Mouse (Mus musculus) CH12.LX (cell line): ENCODE data around the gene Hpcal1. TPM values are rescaled to one million over a fixed set of nuclear protein-coding genes. Genes with fewer than 3 reads are reported as not detected.

Source experiments
- DNase-seq: peaks from one replicate; pipeline ENCODE4 v3.0.0-alpha.2; 2013; ENCODE audit errors: extremely low read depth
- H3K27ac ChIP-seq: 2 replicates; pipeline ENCODE4 v1.5.1; 2012; ENCODE audit warnings: low read depth, mild to moderate bottlenecking, control low read depth, moderate library complexity; ENCODE audit not compliant: insufficient read depth
- H3K27me3 ChIP-seq: replicated peaks from 2 replicates; pipeline ENCODE3; 2012; ENCODE audit warnings: inconsistent platforms
- H3K36me3 ChIP-seq, 2 experiments: replicated peaks in 1 of 2; 2 replicates each; pipeline versions ENCODE3 to v1.6.1; 2012; ENCODE audit warnings: inconsistent platforms in 1 of 2, low read length in 1 of 2, mild to moderate bottlenecking in 1 of 2, mixed read lengths in 1 of 2, moderate library complexity in 1 of 2; ENCODE audit not compliant: control insufficient read depth in 1 of 2, insufficient read depth in 1 of 2
- H3K4me1 ChIP-seq, 2 experiments: 2 replicates each; pipeline ENCODE4 v1.6.1; 2012; ENCODE audit warnings: inconsistent platforms in 1 of 2, moderate library complexity in 1 of 2; ENCODE audit not compliant: insufficient read depth in 2 of 2, control insufficient read depth in 1 of 2
- H3K4me2 ChIP-seq: 2 replicates; pipeline ENCODE4 v1.6.1; 2012; ENCODE audit warnings: low read depth, mild to moderate bottlenecking, control low read depth; ENCODE audit not compliant: poor library complexity, insufficient read depth, severe bottlenecking
- H3K4me3 ChIP-seq, 3 experiments: fragments of 150-350 bp in 1 of 3; sonication (generic) in 1 of 3; replicated peaks in 1 of 3; 2 replicates each; pipeline versions ENCODE3 to v1.5.1; 2011 to 2012; ENCODE audit warnings: low read depth in 2 of 3, low read length in 2 of 3, mild to moderate bottlenecking in 2 of 3, moderate library complexity in 2 of 3, control low read depth in 1 of 3, improper control_type of control experiment in 1 of 3, inconsistent platforms in 1 of 3, mixed read lengths in 1 of 3; ENCODE audit not compliant: poor library complexity in 1 of 3
- H3K79me2 ChIP-seq: replicated peaks from 2 replicates; pipeline ENCODE4 v1.6.1; 2012; ENCODE audit warnings: mild to moderate bottlenecking, moderate library complexity; ENCODE audit not compliant: control insufficient read depth, poor library complexity, insufficient read depth, severe bottlenecking; ENCODE audit errors: extremely low read depth
- H3K9ac ChIP-seq: 2 replicates; pipeline ENCODE4 v1.6.1; 2012; ENCODE audit warnings: low read depth, mild to moderate bottlenecking, control low read depth, moderate library complexity; ENCODE audit not compliant: insufficient read depth
- H3K9me3 ChIP-seq: replicated peaks from 2 replicates; pipeline ENCODE3; 2012; ENCODE audit warnings: low read length, inconsistent platforms, mixed read lengths
- CHD1 ChIP-seq: IDR thresholded peaks from 2 replicates; pipeline ENCODE4 v1.6.1; 2012; ENCODE audit warnings: low read depth, low read length, improper control_type of control experiment, inconsistent platforms
- E2F4 ChIP-seq: IDR thresholded peaks from 2 replicates; pipeline ENCODE4 v1.6.1; 2011; ENCODE audit warnings: low read depth, low read length, improper control_type of control experiment; ENCODE audit not compliant: insufficient replicate concordance
- EP300 ChIP-seq: IDR thresholded peaks from 2 replicates; pipeline ENCODE4 v1.6.1; 2011; ENCODE audit warnings: low read length, improper control_type of control experiment
- GABPA ChIP-seq: IDR thresholded peaks from 2 replicates; pipeline ENCODE4 v1.6.1; 2012; ENCODE audit warnings: low read depth, low read length, improper control_type of control experiment, inconsistent platforms; ENCODE audit not compliant: insufficient replicate concordance
- HCFC1 ChIP-seq: IDR thresholded peaks from 2 replicates; pipeline ENCODE4 v1.6.1; 2012; ENCODE audit warnings: low read depth, mild to moderate bottlenecking, inconsistent platforms, low read length, improper control_type of control experiment
- KAT2A ChIP-seq: IDR thresholded peaks from 2 replicates; pipeline ENCODE4 v1.6.1; 2012; ENCODE audit warnings: low read length, improper control_type of control experiment, inconsistent platforms; ENCODE audit not compliant: insufficient replicate concordance
- MAFK ChIP-seq: IDR thresholded peaks from 2 replicates; pipeline ENCODE4 v1.6.1; 2011; ENCODE audit warnings: low read length, improper control_type of control experiment; ENCODE audit not compliant: insufficient replicate concordance
- MAZ ChIP-seq: IDR thresholded peaks from 2 replicates; pipeline ENCODE4 v1.6.1; 2012; ENCODE audit warnings: low read depth, mild to moderate bottlenecking, inconsistent platforms, low read length, improper control_type of control experiment, moderate library complexity
- MEF2A ChIP-seq: IDR thresholded peaks from 2 replicates; pipeline ENCODE4 v1.6.1; 2014; ENCODE audit warnings: low read depth, mild to moderate bottlenecking, inconsistent platforms, low read length, improper control_type of control experiment, borderline replicate concordance
- RAD21 ChIP-seq: IDR thresholded peaks from 2 replicates; pipeline ENCODE4 v1.6.1; 2011; ENCODE audit warnings: low read depth, mild to moderate bottlenecking, low read length, improper control_type of control experiment, moderate library complexity
- TCF12 ChIP-seq: IDR thresholded peaks from 2 replicates; pipeline ENCODE4 v1.6.1; 2014; ENCODE audit warnings: low read depth, mild to moderate bottlenecking, inconsistent platforms, low read length, improper control_type of control experiment
- USF1 ChIP-seq: IDR thresholded peaks from 2 replicates; pipeline ENCODE4 v1.6.1; 2014; ENCODE audit warnings: low read depth, mild to moderate bottlenecking, inconsistent platforms, low read length, improper control_type of control experiment
- ZC3H11A ChIP-seq: IDR thresholded peaks from 2 replicates; pipeline ENCODE4 v1.6.1; 2012; ENCODE audit warnings: low read depth, mild to moderate bottlenecking, inconsistent platforms, low read length, improper control_type of control experiment
- ZKSCAN1 ChIP-seq: IDR thresholded peaks from 2 replicates; pipeline ENCODE4 v1.6.1; 2012; ENCODE audit warnings: low read depth, inconsistent platforms, low read length, improper control_type of control experiment, borderline replicate concordance
- ZNF384 ChIP-seq: IDR thresholded peaks from 2 replicates; pipeline ENCODE4 v1.6.1; 2012; ENCODE audit warnings: low read depth, low read length, improper control_type of control experiment, inconsistent platforms
- dilution Hi-C: fragments of 300-500 bp; cut with MboI; formaldehyde crosslinking; loops from 2 replicates; pipeline ENCODE4 v1.14.3; 2020; ENCODE audit warnings: low sequenced_read_pairs; ENCODE audit not compliant: extremely low pct_unique_long_range_greater_than_20kb, extremely low pct_ligation_motif_present
- in situ Hi-C: fragments of 300-500 bp; cut with MboI; formaldehyde crosslinking; loops from 3 replicates; pipeline ENCODE4 v1.14.3; 2019; ENCODE audit warnings: low sequenced_read_pairs, low pct_ligation_motif_present, low pct_unique_long_range_greater_than_20kb, mixed read lengths
- polyA plus RNA-seq: library from polyadenylated mRNA; unstranded; fragments of >175 nt; gene quantifications from 2 replicates; pipeline ENCODE4 v1.2.1, GENCODE M21; 2012; ENCODE audit warnings: low read depth; ENCODE audit not compliant: insufficient read length
- total RNA-seq, 2 experiments: library from RNA; depleted of rRNA; stranded (reverse); fragments of 300-350 nt in 1 of 2; fragments of >200 nt in 1 of 2; gene quantifications; 2 replicates each; pipeline ENCODE4 v1.2.3; 2012 to 2014

The Hpcal1 gene
- total and polyA plus RNA-seq, 3 experiments: 4.9 to 5.5 (median 4.9) TPM

DNA sequence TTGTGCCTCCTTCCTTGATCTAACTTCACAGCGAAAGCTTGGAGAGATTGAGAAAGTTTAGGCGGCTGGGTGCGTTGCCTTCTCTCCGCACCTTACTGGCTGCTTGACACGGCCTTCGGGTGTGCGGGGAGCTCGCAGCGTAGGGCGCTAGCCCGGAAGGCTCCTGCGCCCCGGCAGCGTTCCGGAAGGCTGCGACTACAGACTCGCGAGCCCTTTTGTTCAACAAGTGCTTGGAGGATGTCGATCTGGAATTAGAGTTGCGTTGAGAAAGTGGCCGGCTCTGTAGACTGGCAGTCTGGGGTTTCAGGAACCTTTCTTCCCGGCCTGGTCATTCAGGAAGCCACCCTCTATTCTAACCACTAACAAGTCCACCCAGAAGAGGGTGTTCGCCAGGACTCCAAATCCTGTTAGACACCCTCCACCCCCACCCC is 1.2 kb downstream of the Hpcal1 start:
- dilution Hi-C loops (no loop called here), in situ Hi-C loops (no loop called here)
- Histone ChIP-seq H3K4me2 (no peak overlapping the region; the same call in 1 of the 2 replicates), H3K36me3 (no peaks in the 10 kb centered on the region), H3K27me3 (peaks cover 4% of the 10 kb centered on the region), H3K9me3 (no peaks in the 10 kb centered on the region), H3K4me1 (peaks cover 12 to 27% of the 10 kb centered on the region in 2 experiments), H3K4me3 (no peak overlapping the region), H3K79me2 (no peaks in the 10 kb centered on the region), H3K9ac (no peak overlapping the region), H3K27ac (no peak overlapping the region)
- no peak for DNase-seq
- TF ChIP-seq ZKSCAN1 (no peak), MAZ (no peak), USF1 (no peak), MAFK (no peak), MEF2A (no peak), GABPA (no peak)

- H3K4me1 ChIP-seq: peaks cover 12 to 27% of the 10 kb centered on the region in 2 experiments
- no peak overlapping the region for H3K27ac ChIP-seq
- no peaks in the 10 kb centered on the region for H3K9me3 ChIP-seq
- no peak for DNase-seq
- no peak overlapping the region for H3K4me2 ChIP-seq
- H3K9ac ChIP-seq: no peak overlapping the region
- no peaks in the 10 kb centered on the region for H3K79me2 ChIP-seq
- dilution Hi-C loops: no loop called here
- no peak overlapping the region for H3K4me3 ChIP-seq
- TF ChIP-seq ZNF384 (no peak), KAT2A (no peak), MEF2A (no peak), TCF12 (no peak), CHD1 (no peak), USF1 (no peak), EP300 (no peak), HCFC1 (no peak), E2F4 (no peak), RAD21 (no peak), ZC3H11A (no peak), MAZ (no peak)
- TF ChIP-seq, all 38 proteins: peak for 0
- in situ Hi-C loops: no loop called here
- H3K27me3 ChIP-seq: peaks cover 4% of the 10 kb centered on the region
- H3K36me3 ChIP-seq: no peaks in the 10 kb centered on the region
Observed at GRCm38 (mm10) chr12:17692356-17692755, 1.7 kb downstream of the Hpcal1 start.
